ENCODE assay signal across 9 mouse cellular contexts in genomic region chr11:90250730-90251129, GRCm38 (mm10). TPM values are rescaled to one million over a fixed set of nuclear protein-coding genes. Genes with fewer than 3 reads are reported as not detected.
DNase-seq lines count a peak whose midpoint lies in the region; ATAC-seq lines count a peak whose summit lies in the region.
"Had no signal": no experiment of that assay in that cellular context is flagged by ENCODE, and none has a peak within 500 bp of the region (broad histone marks: within the 10 kb centered on the region; RNA-seq: fewer than 3 reads in every experiment).

No protein-coding gene starts in this region.

- peaks cover 43% of the 10 kb centered on the region for H3K36me3 ChIP-seq in megakaryocyte, embryonic 14.5 days (replicated peaks; ENCODE audit: low read length)
- H3K36me3 ChIP-seq in forebrain, embryonic 14.5 days (ENCODE audit: control insufficient read depth, insufficient read depth, low read length) = no peaks in the 10 kb centered on the region
- H3K36me3 ChIP-seq in limb, embryonic 12.5 days = no peaks in the 10 kb centered on the region
- H3K36me3 ChIP-seq in neural tube, embryonic 15.5 days = no peaks in the 10 kb centered on the region

- H3K9me3 ChIP-seq in megakaryocyte, embryonic 14.5 days = no peaks in the 10 kb centered on the region
- H3K9me3 ChIP-seq in forebrain, embryonic 14.5 days (replicated peaks; ENCODE audit: control insufficient read depth, low read length) = no peaks in the 10 kb centered on the region
- H3K9me3 ChIP-seq in limb, embryonic 12.5 days = no peaks in the 10 kb centered on the region
- H3K9me3 ChIP-seq in neural tube, embryonic 15.5 days (replicated peaks) = no peaks in the 10 kb centered on the region

- peak overlapping the region; percentile 82 for H3K4me2 ChIP-seq in forebrain, embryonic 14.5 days (ENCODE audit: low read length)
- peak overlapping the region; percentile 86 for H3K4me2 ChIP-seq in limb, embryonic 12.5 days
- peak overlapping the region; percentile 79 for H3K4me2 ChIP-seq in neural tube, embryonic 15.5 days

- peaks cover 63% of the 10 kb centered on the region for H3K4me1 ChIP-seq in megakaryocyte, embryonic 14.5 days
- peaks cover 16% of the 10 kb centered on the region for H3K4me1 ChIP-seq in forebrain, embryonic 14.5 days (ENCODE audit: control insufficient read depth, insufficient read depth, low read length)
- peaks cover 18% of the 10 kb centered on the region for H3K4me1 ChIP-seq in limb, embryonic 12.5 days (replicated peaks)
- peaks cover 37% of the 10 kb centered on the region for H3K4me1 ChIP-seq in neural tube, embryonic 15.5 days

- H3K27me3 ChIP-seq in megakaryocyte, embryonic 14.5 days (replicated peaks) = no peaks in the 10 kb centered on the region
- H3K27me3 ChIP-seq in forebrain, embryonic 14.5 days (replicated peaks; ENCODE audit: control insufficient read depth, insufficient read depth, low read length) = no peaks in the 10 kb centered on the region
- no peaks in the 10 kb centered on the region for H3K27me3 ChIP-seq in limb, embryonic 12.5 days
- 0 out of 2 replicates have a peak, but pooled peaks cover under 1% of the 10 kb centered on the region for H3K27me3 ChIP-seq in neural tube, embryonic 15.5 days (replicated peaks)

- peak overlapping the region; percentile 98 for H3K4me3 ChIP-seq in megakaryocyte, embryonic 14.5 days (replicated peaks)
- H3K4me3 ChIP-seq in forebrain, embryonic 14.5 days (ENCODE audit: low read depth, low read length) = peak overlapping the region; percentile 82
- H3K4me3 ChIP-seq in limb, embryonic 12.5 days (replicated peaks) = peak overlapping the region; percentile 82
- peak overlapping the region; percentile 85 for H3K4me3 ChIP-seq in neural tube, embryonic 15.5 days (replicated peaks)

- H3K27ac ChIP-seq in forebrain, embryonic 14.5 days (ENCODE audit: low read depth, low read length) = no peak overlapping the region
- H3K27ac ChIP-seq in limb, embryonic 12.5 days = no peak overlapping the region
- no peak overlapping the region; the same call in none of the 2 replicates for H3K27ac ChIP-seq in neural tube, embryonic 15.5 days (replicated peaks)

- DNase-seq in forebrain, embryonic 14.5 days (ENCODE audit: low spot score) = no peak
- no peak for DNase-seq in right cerebral cortex, postnatal 36 days (ENCODE audit: low spot score in 2 of 2)
- no peak for DNase-seq in layer of hippocampus, adult 8-10 months (ENCODE audit: low spot score in 2 of 2)
- DNase-seq: right cerebral cortex, postnatal 14 days had no signal

- no peak for ATAC-seq in megakaryocyte, adult 5-6 weeks (ENCODE audit: poor library complexity, severe bottlenecking)
- no peak for ATAC-seq in forebrain, embryonic 14.5 days
- ATAC-seq in limb, embryonic 12.5 days (ENCODE audit: insufficient number of reproducible peaks, insufficient read depth, low FRiP score, low TSS enrichment, low read depth) = no peak
- ATAC-seq in neural tube, embryonic 15.5 days (ENCODE audit: low FRiP score) = no peak
- no peak for ATAC-seq in megakaryocyte-erythroid progenitor cell, adult 5-6 weeks (replicated peaks; ENCODE audit: low FRiP score, low TSS enrichment, poor library complexity, severe bottlenecking)

- WGBS in forebrain, embryonic 14.5 days = 58% methylated on average over 7 of the region's 7 CpGs
- 79% methylated on average over 7 of the region's 7 CpGs for WGBS in limb, embryonic 12.5 days
- 51% methylated on average over 7 of the region's 7 CpGs for WGBS in neural tube, embryonic 15.5 days

- H3K9ac ChIP-seq in forebrain, embryonic 14.5 days (ENCODE audit: low read length) = peak overlapping the region; percentile 93
- peak overlapping the region; percentile 89; the same call in 1 of the 2 replicates for H3K9ac ChIP-seq in limb, embryonic 12.5 days (replicated peaks)
- peak overlapping the region; percentile 96 for H3K9ac ChIP-seq in neural tube, embryonic 15.5 days (replicated peaks)

RNA-seq across cellular contexts. Expression of gene Mmd, which starts 1.5 kb away (rescaled TPM):
- polyA plus RNA-seq in megakaryocyte, embryonic 14.5 days (2012; ENCODE audit: insufficient read depth, low replicate concordance) = 20.3 and 75.7 TPM in 2 replicates
- total RNA-seq in megakaryocyte, adult 5-6 weeks (2015) = 13.9 and 14.5 TPM in 2 replicates
- 10.7 and 11.1 TPM in 2 replicates for total RNA-seq in megakaryocyte, adult 5-6 weeks (2017)
- polyA plus RNA-seq in forebrain, embryonic 14.5 days (2014; fragmentation: Nextera tagmentation; extraction: Ambion mirVana) = 63.3 and 68.3 TPM in 2 replicates
- 34.4 and 37.8 TPM in 2 replicates for polyA plus RNA-seq in limb, embryonic 12.5 days (2016; fragmentation: Nextera tagmentation; extraction: Ambion mirVana)
- polyA plus RNA-seq in neural tube, embryonic 15.5 days (2015; fragmentation: Nextera tagmentation; extraction: Ambion mirVana) = 104 and 126 TPM in 2 replicates
- 12.5 and 21.9 TPM in 2 replicates for total RNA-seq in megakaryocyte-erythroid progenitor cell, adult 5-6 weeks (2014; fragmentation: Nextera tagmentation)
- total RNA-seq in megakaryocyte-erythroid progenitor cell, adult 5-6 weeks (2017) = 14.6 and 19.7 TPM in 2 replicates
- total RNA-seq in layer of hippocampus, adult 8-10 months (2022) = 100 to 1,000 TPM; 293 to 382 (median 331) TPM
